Mouse (Mus musculus) adipocyte (in vitro differentiated cells): ENCODE data around the gene Mb.
A peak's percentile ranks its signal among the peaks of the same experiment; 100 is the strongest.

ENCODE experiments used
- DNase-seq: peaks from one replicate; pipeline ENCODE4 v3.0.0-alpha.2; 2016; ENCODE audit warnings: low spot score

Mb gene

GRCm38 (mm10) chr15:77050570-77050969 lies at the start of gene Mb:
Gene Mb (minus strand): TSS chr15:77050670.
- DNase-seq: no peak

DNA sequence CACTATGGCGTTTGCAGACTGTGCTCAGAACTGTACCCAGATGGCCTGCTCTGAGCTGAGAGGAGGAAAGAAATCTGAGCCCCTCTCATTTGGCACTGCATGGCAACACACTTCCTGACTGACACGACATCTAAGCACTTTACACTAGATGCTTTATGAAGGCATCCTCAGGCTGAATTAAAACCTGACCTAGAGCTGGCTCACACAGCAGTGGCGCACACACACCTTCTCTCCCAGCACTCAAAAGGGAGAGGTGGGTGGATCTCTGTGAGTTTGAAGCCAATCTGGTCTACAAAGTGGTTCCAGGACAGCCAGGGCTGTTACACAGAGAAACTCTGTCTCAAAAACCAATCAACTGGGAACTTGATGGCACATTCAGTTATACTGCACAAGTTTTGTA lies 49.3 kb upstream of the Mb start:
- no peak for DNase-seq

DNA sequence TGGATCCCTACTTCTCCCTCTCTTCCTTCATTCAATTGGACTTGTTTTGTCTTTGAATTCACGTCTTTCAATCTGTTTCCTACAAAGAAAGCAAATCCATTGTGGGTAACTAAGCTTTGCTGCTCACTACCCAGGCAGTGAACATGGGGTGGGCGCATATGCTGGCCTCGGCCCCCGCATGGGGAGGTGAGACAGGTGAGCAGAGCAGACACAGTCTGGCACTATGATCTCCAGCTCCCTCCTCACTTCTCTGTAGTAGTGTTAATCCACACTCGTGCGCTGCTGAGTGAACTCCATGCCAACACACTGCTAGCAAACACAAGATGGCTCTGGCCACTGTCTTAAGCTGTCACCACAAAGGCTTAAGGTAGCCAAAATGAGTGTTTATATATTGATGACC lies 46.9 kb upstream of the Mb start:
- no peak for DNase-seq

- DNase-seq: no peak
Observed at GRCm38 (mm10) chr15:77095216-77095615, 44.7 kb upstream of the Mb start.

- DNase-seq: no peak
Observed at GRCm38 (mm10) chr15:77094431-77094830, 44.0 kb upstream of the Mb start.

GRCm38 (mm10) chr15:77091394-77091793 lies 40.9 kb upstream of the Mb start:
- DNase-seq: no peak

DNA sequence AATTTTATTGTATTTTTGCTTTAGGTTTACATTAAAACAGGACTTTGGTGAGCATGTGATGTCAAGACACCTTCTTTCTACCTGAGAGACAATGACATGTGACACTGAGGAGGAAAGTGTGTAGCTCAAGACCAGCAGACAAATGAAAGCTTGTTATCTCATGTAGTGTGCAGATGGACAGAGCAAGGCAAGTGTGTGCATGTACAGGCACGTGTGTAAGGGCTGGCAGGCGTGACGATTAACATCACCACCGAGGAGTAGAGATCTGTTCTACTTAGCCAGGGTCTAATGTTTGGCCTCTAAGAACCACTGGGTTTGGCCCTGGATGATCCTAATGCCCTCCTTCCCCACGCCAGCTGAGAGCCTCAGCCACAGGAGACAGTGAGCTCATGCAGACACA lies 40.1 kb upstream of the Mb start:
- DNase-seq: no peak

DNA sequence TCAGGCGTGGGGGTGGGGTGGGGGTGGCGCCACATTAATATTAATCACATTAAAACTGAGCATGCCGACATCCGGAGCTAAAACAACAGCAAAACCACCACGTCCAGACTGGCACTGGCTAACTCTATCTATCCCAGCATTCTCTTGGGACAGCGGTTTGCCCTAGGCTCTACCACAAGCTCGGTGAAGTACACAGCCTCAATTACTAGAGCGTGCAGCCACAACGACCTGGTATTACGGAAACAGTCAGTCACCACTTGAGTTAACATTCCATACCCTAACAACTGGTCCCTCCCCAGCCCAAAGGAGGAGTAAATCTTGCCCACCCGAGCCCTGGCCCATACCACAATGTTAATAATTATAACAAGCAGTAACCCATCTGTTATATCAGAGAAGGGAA lies 38.8 kb upstream of the Mb start:
- DNase-seq: no peak

- no peak for DNase-seq
Observed at GRCm38 (mm10) chr15:77086488-77086887, 36.0 kb upstream of the Mb start.

GRCm38 (mm10) chr15:77085818-77086217 lies 35.3 kb upstream of the Mb start:
- DNase-seq: no peak

DNA sequence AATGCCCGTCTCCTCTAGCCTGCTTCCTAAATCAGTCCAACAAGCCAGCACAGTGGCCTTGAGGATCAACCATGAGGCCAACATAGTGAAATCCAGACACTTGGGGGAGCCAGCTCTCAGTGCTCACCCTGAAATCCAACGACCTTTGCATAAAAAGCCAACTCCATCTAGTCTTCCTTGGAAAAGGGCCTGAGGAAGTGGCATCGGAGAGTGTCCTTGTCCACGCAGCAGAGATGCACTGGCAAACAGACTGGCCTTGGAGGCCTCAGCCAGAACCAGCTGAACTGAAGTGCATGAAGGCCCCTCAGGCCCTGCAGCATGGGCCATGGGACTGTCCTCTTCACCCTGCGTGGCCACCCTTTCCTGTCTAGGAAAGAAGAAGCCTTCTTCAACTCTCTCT lies 31.0 kb upstream of the Mb start:
- DNase-seq: peak; percentile 39

- peak; percentile 39 for DNase-seq
Observed at GRCm38 (mm10) chr15:77080684-77081254, 30.3 kb upstream of the Mb start.

- DNase-seq: peak; percentile 89
Observed at GRCm38 (mm10) chr15:77079890-77080361, 29.5 kb upstream of the Mb start.

DNA sequence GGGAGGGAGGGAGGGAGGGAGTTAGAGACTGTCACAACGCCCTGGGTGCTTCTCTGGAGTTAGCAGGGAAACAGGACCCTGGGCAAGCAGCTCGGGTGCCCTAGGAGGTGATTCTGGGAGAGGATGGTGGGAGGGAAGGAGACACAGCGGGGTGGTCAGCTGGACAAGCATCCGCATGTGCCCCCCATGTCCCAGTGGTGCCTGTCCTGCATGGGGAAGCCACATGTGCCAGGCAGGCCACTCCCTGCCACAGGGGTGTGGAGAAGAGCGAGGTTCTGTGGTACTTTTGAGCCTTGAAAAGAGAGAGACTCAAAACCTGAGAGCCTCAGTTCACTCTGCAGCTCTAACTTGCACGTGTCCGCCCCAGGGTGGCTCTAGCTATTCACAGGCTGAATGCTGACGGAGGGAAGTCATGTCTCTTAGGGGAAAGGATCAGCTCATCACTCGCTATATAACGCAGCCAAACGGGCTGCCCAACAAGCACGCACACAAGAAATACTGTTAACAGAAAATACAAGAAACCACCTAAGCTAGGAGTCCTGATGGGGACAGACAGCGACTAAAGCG lies 28.9 kb upstream of the Mb start:
- no peak for DNase-seq

GRCm38 (mm10) chr15:77078786-77079185 lies 28.3 kb upstream of the Mb start:
- no peak for DNase-seq

GRCm38 (mm10) chr15:77077906-77078305 lies 27.4 kb upstream of the Mb start:
- DNase-seq: no peak

- no peak for DNase-seq
Observed at GRCm38 (mm10) chr15:77076523-77076922, 26.1 kb upstream of the Mb start.

DNA sequence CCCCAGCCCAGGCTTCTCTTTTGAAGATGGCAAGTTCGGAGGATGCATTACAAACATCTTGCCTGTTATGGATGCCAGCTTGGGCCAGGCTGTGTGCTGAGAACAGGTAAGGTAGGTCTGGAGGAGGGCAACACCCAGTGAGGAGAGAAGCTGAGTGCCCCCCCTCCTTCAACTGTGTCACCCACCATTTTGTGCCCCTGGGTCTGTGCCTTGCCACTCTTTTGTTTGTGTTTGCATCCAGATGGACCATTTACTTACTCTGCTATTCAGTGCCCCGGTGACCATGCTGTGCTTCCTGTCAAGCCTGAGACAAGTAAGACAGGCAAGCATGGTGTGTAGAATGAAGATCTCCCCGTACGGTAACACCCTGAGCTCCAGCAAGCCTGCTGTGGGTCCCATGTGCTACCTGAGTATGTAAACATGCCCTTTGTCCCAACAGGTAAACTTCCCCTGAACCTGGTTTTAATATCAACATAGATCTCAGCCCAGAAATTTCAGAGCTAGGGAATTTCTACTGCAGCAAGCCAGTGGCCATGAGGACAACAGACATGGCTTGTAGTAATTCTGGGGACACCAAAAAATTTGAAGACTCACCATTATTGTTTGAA lies 22.2 kb upstream of the Mb start:
- no peak for DNase-seq

DNA sequence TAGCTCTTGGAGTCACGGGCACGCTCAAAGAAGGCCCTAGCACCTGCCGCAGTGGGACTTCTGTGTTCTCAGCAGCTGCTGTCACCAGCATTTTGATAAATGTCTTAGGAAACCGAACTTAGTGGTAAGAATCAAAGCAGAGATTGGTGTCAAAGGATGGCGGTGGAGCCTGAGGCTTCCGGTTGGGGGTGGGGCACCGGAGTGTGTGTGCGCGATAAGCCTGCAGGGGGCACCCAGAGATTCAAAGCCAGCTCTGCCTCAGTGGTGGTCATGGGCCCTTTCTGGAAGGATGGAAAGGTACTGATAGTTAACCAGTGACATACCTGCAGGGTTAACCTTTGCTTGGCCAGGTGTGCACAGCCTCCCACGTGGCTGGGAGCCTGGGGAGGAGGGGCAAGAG lies 21.0 kb upstream of the Mb start:
- DNase-seq: no peak

GRCm38 (mm10) chr15:77070745-77071268 lies 20.3 kb upstream of the Mb start:
- no peak for DNase-seq

DNA sequence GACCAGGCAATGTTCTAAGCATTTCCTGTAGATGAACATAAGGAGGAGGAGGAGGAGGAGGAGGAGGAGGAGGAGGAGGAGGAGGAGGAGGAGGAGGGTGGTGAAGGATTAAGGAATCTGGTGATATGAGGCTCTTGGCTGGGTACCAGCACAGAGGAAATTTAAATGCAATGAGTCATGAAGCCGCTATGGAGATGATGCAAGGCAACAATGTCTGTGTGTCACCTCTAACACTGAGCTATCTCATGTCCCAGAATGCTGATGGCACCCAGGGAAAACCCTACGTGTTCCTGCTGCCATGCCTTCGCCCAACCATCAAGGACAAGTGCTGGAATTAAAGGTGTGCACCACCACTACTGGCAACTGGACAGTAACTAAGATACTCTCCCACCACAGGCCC lies 18.5 kb upstream of the Mb start:
- DNase-seq: peak; percentile 62

DNA sequence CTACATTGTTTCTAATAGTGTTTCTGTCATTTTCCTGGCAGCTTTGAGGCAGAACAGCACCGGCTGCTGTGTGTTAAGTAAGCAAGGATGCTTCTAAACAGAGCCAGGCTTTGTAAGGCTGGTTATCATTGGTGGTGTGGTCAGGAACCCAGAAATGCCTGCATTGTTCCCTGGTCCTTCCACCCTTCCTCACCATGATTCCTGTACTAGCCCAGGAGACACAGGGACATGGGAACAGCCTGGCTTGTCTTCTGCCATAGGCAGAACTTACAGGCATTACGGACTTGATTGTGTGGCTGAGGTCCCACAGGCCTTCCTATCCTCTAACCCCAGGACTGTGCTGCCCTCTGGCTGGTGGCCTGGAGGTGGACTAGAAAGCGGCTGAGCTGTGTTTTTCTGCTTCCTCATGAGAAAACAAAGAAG lies 18.0 kb upstream of the Mb start:
- peak; percentile 81 for DNase-seq

GRCm38 (mm10) chr15:77066233-77066632 lies 15.8 kb upstream of the Mb start:
- no peak for DNase-seq
